Mouse (Mus musculus): ENCODE measurements around the gene Gm9747.

The Gm9747 gene

DNA sequence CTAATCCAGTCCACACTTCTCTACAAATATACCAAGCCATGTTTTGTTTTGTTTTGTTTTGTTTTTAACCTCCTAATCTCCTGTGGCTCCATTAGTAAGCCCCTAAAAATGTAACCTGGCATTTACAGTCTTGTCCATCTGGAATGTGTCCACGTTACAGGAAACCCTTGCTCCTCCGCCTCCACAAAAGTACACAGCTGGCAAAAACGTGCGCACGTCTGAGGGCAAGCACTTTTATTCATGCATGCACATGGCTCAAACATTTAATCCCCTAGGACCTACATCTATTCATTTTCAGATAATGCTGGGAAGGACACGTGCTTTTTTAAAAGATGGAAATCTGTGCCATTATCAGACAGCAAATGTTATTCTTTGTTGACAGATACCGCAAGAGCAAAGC is 25.4 kb downstream of the Gm9747 start:
- no peak for DNase-seq

DNA sequence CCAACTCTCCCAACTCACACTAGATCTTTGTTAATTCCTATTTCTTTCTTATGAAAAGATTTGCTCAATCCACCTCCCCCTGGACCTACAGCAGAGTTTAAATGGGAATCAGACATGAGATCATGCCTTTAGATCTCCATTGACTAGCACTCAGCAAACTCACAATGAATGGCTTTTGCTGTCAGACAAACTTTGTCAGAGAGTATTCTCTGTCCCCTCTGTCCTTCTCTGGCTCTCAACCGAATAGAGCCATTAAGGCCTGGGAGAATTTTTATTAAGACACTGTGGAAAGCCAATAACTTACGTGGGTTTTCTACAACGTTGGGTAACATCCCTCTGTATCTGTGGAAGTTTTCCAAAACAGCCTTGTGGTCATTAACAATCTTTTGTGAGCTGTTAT is 27.1 kb downstream of the Gm9747 start:
- no peak for DNase-seq

DNA sequence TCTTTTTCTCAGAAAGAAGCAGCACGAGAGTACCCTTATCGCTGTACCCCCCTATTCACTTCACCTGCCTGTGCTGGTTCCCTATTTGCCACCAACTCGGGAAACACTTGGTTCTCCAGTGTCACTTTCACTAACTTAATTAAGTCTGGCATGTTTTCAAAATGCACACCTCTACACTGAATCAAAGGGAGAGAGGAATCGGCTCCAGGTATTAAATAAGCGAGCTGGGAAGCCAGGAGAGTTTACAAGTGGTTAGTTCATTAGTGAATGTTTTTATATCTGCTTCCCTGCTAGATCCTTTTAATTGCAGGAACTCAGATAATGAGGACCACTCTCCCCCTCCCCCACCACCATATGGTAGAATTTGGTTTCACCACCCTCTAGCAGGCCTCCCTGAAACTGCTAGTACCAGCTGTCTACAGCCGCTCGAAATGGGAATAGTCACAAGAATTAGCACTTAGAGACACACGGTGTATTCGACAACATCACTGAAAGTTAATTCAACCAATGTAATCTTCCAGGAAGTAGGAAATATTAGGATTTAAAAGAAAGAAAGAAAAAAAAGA is 28.2 kb downstream of the Gm9747 start:
- DNase-seq, result no peak

DNA sequence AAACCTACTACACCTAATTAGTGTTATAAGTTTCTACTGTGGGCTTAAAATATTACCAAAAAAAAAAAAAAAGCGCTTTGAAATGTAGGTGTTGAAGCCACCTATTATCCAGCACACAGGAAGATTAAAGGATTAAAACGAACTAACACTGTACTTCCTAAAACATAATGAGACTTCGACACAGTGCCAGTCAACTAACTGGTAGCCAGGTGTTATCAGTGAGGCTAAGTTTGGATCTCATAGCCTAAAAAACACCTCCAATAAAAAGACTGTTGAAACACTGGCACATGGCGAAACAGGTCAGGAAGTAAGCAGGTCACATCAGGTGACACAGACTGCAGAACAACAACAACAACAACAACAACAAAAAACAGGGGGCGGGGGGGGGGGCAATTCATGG is 28.7 kb downstream of the Gm9747 start:
- DNase-seq, result no peak

DNA sequence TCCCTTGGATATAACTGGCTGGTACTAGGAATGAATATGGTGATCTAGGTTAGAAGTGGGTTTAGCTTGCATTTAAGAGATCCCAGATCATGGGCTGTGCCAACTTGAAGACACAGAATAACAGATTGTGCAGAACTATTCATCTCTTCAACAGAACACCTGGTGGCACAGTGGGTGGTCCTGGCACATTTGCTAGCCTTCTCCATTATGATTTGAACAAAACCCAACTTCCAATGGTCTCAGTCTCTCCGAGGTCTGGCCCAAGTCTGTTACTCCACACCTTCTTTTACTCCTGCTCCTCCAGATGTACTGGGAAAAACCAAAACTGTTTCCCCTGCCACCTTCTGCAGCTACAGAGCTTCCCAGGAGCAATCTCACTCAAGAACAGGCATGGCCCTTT is 29.4 kb downstream of the Gm9747 start:
- no peak for DNase-seq

DNA sequence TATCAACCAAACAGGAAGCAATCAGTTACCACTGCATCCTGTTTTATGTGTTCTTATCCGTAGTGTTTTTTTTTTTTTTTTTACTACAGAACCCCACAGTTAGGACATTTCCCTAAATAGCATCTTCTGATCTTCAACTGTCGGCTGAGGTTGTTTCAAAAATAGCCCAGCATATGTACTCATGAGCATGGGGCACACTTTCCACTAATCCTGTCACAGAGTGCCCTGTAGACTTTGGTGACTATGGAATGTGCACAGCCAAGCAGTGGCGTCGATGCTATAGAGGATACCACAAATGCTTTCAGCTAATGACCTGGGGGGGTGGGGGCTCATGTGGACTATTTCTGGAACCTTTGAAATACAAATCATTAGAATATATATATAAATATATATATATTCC is 34.6 kb downstream of the Gm9747 start:
- no peak for DNase-seq

DNA sequence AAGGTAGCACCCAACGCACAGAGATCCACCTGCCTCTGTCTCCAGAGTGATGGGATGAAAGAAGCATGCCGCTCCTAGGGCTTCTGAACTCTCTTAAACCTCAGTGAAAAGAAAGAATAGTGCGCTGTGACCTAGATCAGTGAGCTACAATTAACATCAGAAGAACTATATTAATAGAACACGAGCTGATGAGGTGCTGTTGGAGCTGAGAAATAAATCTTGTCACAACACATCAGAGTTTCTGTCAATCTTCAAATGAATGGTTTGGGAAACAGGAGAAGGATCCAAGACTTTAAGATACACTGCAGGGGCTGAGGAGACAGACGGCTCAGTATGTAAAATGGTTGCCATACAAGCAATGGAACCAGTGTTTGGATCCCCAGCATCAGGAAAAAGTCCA is 39.3 kb downstream of the Gm9747 start:
- no peak for DNase-seq

DNA sequence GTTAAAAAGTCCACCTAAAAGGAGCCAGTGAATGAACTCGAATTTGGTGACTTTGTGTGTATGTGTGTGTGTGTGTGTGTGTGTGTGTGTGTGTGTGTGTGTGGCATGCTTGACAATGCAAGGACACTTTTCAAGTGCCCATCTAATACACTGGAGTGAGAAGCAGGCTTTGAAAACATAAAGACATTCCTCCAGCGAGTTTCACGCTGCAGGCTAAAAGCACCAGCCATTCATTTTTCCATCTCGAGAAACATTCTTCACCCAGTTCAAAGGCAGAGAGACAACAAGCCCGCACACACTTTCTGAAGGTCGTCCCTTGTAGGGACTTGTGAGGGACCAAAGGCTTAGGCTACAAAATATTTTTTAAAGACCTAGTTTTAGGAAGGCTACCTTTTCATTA is 40.6 kb downstream of the Gm9747 start:
- DNase-seq, result no peak

DNA sequence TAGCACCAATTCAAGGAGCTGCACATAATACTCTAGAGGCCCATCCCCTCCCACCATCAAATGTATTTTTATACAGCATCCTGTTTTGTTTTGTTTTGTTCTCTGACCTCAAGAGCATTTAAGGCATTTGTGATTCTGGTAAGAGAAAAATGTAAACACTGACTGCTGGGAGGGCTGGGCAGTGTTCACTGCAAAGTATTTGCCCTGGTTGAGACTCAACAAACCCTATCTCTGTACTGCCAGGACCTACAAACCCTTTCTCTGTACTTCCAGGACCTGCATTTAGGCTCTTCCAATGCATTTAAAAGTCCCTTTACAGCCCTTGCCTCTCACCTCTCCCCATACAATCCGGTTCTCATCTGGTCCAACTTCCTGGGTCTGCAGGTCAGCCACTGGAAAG is 41.4 kb downstream of the Gm9747 start:
- no peak for DNase-seq

DNA sequence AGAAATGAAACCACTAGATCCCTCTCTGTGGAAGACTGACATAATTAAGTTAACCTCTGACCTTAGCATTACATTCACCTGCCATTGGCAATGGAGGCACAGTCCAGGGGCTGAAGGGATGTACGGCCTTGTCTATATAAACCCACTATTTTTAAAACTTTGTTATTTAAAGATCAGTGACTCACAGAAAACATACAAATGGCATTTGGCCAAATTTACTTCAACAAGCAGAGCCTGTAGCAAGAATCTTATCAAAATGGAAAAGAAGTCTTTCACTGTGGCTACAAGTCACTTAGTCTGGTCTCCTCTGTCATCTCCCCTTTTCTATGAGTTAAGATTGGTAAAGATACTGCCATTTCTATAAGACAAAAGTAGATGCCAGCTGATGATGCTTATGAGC is 46.9 kb downstream of the Gm9747 start:
- DNase-seq, result no peak

DNA sequence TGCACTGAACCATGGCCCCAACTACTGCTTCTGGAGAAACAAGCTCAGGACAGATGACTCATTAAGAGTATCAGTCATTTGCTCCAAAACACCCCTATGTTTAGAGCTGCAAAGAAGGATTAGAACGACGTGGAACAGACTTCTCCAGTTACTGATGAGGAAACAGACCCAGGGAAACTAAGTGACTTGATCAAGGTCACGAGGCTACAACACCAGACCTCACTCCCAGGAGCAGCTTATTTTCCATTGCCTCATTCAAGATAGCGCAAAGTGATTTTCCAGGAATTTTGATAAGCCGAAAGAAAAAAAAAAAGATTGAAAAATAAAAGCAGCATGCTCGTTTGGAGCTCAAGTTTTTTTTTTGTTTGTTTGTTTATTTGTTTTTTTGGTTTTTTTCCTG is 48.9 kb downstream of the Gm9747 start:
- no peak for DNase-seq

DNA sequence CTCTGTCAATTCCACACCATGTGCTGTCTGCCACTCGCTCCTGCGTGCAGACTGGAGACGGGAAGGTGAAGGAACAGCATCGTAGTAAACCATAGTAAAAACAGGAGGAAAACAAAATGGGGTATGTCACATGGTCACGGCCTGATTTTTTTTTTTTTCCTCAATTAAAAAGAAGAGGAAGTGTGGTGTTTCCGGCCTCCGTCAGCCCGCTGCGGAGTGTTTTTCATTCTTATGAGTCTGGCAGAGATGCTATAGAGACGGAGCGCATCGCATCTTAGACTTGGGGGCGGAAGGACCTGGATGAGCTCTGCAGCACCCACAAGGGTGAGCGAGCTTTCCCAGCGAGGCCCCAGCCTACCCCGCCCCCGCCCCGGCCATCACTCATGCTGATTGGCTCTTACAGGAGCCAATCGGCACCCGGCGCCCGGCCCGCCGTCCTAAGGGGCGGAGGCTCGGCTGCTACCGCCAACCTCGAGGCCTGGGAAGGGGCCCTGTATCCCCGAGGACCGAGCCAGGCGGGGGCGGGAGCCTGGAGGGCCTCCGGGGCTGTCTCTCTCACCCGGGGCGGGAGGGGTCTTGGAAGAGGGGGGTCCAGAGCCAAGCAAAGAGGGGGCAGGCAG is 50.2 kb downstream of the Gm9747 start:
- peak; percentile 81 to 87 for DNase-seq

DNA sequence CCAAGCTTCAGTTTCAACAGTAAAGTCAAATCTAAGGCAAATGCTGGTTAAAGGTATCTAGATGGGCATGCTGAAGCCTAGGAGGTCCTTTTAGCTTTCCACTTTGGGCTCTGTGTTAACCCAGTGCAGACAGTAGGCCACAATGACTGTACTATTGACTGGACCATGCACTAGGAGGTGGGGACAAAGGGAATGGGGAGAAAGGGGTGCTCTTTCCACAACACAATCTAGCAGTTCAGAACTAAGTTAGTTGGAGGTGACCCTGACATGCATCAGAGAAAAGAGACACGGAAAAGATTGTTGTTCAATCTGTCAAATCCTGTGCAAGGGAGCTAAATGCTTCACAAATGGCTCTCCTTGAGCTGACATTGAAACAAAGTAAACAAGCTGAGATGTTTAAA is 51.0 kb downstream of the Gm9747 start:
- peak in 1 of 2 experiments; percentile 36 for DNase-seq

DNA sequence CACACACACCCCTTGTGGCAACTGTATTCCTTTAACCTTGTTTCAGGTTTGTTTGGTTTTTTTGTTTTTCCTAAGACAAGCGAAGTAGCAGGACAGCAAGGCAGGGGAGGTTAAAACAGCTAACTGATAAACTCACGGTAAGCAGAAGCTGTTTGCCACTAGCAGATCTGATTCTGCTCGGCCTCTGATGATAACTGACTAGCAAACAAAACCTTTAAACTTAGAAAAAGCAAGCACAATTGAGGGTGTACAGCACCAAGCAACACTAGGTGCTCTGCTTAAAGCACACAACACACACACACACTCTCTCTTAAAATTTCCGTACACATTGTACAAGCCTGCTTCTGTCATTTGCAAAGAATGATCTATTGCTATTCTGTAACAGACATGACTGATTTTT is 51.5 kb downstream of the Gm9747 start:
- DNase-seq, result no peak

Measured in kidney, adult 8-10 months (tissue).